Mouse (Mus musculus) Patski (cell line): ENCODE measurements around the gene Mtch1. TPM values are rescaled to one million over a fixed set of nuclear protein-coding genes. Genes with fewer than 3 reads are reported as not detected.

Experiments used
- ATAC-seq: fragments of 100-300 bp; one replicate; pipeline ENCODE4 v1.8.0; 2021
- CTCF ChIA-PET: fragments of 350-600 bp; sonication (Branson Sonifier 250); formaldehyde crosslinking; loops from one replicate; lab custom pipeline; 2022; ENCODE audit warnings: inconsistent platforms; lab: Charles Lee
- POLR2A ChIA-PET: fragments of 350-600 bp; sonication (Branson Sonifier 250); formaldehyde crosslinking; loops from one replicate; lab custom pipeline; 2022; ENCODE audit warnings: antibody characterized with exemption, inconsistent platforms; lab: Charles Lee
- DNase-seq: peaks from one replicate; pipeline ENCODE4 v3.0.0-alpha.2; 2011; ENCODE audit warnings: low read depth, low spot score
- H3K27me3 ChIP-seq: fragments of 371-371 bp; one replicate; pipeline ENCODE4 v1.5.1; 2021
- CTCF ChIP-seq: fragments of 100-300 bp; IDR thresholded peaks from one replicate; pipeline ENCODE4 v1.5.1; 2021
- in situ Hi-C: fragments of 300-500 bp; cut with MboI; formaldehyde crosslinking; loops from 3 replicates; pipeline ENCODE4 v1.11.1; 2018; ENCODE audit warnings: low pct_unique_long_range_greater_than_20kb, mixed read lengths
- polyA plus RNA-seq: library from polyadenylated mRNA; unstranded; gene quantifications from one replicate; pipeline ENCODE4 v1.2.3, GENCODE M21; 2021

Gene Mtch1
- polyA plus RNA-seq, 1 experiment from 2014 or later: 349 TPM

- no peak for ATAC-seq
- ChIA-PET CTCF (interaction anchor here (0.7 to 4.5 kb wide), 5 partner anchors 10 to 35 kb away, joined by 3 to 14 read pairs (median 3); partner anchors contain the start of gene Mtch1), POLR2A (no interaction called here)
- no peak for TF ChIP-seq CTCF
- in situ Hi-C loops: no loop called here
- H3K27me3 ChIP-seq: no peaks in the 10 kb centered on the region
- no peak for DNase-seq
Measured at GRCm38 (mm10) chr17:29337979-29338823, 9.5 kb downstream of the Mtch1 start.

- TF ChIP-seq CTCF: no peak
- in situ Hi-C loops: no loop called here
- ChIA-PET POLR2A (no interaction called here), CTCF (interaction anchor here (1.2 to 4.5 kb wide), 2 partner anchors 12 to 35 kb away, joined by 3 to 14 read pairs; partner anchors contain the start of gene Mtch1)
- DNase-seq: no peak
- ATAC-seq: no peak
- no peaks in the 10 kb centered on the region for H3K27me3 ChIP-seq
Measured at GRCm38 (mm10) chr17:29336266-29336990, 11.3 kb downstream of the Mtch1 start.

DNA sequence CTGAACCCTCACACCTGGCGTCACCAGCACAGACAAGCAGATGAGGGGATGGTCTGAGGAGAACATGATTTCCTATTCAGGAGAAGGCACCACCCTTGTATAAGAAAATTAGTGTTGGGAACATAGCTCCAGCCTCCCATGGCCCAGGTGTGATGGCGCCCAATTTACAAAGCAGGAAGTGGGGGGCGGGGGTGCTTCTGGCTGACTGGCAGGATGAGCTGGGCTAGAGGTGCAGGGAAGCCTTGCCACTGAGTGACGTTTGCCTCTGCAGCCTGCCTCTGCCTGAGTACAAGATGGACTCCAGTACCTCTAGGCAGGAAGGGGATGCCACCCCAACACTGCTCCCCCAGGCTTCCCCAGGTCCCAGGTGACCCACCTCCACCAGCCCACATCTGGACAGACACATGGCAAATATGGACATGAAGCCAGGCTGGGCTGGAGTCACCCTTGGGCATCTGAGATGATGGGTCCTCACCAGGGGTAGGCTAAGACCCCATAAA lies 15.5 kb downstream of the Mtch1 start:
- no peaks in the 10 kb centered on the region for H3K27me3 ChIP-seq
- no peak for TF ChIP-seq CTCF
- DNase-seq: no peak
- in situ Hi-C loops: no loop called here
- no peak for ATAC-seq
- CTCF ChIA-PET: interaction anchor here (1.1 kb wide), 1 partner anchor 65 kb away, joined by 5 read pairs; no protein-coding TSS in a partner anchor
- POLR2A ChIA-PET: no interaction called here

GRCm38 (mm10) chr17:29330671-29331410 lies 16.9 kb downstream of the Mtch1 start:
- in situ Hi-C loops: no loop called here
- no peak for DNase-seq
- no peaks in the 10 kb centered on the region for H3K27me3 ChIP-seq
- ATAC-seq: no peak
- POLR2A ChIA-PET: interaction anchor here (0.5 to 2.8 kb wide), 2 partner anchors 17 to 290 kb away, joined by 4 to 11 read pairs; partner anchors contain the start of gene Mtch1
- no peak for TF ChIP-seq CTCF
- CTCF ChIA-PET: interaction anchor here (0.8 to 1.6 kb wide), 4 partner anchors 9 to 62 kb away, joined by 3 to 5 read pairs (median 4); partner anchors contain the start of gene BC004004

DNA sequence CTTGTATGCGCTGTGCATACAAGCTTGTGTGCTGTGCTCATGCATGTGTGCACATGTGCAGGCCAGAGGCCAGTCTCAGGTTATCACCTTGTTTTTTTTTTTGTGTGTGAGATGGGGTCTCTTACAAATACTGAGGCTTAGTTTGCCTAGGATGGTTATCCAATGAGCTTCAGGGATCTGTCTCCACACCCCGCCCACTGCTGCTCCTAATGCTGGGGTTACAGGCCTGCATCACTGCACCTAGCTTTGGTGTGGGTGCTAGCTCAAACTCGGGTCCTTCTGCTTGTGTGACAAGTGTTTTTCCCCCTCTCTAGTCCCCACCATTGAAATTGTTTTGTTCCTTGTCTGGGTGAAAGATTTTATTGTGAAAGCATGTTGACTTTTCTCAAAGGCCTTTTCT lies 17.5 kb downstream of the Mtch1 start:
- H3K27me3 ChIP-seq: no peaks in the 10 kb centered on the region
- in situ Hi-C loops: no loop called here
- POLR2A ChIA-PET: interaction anchor here (0.5 to 2.8 kb wide), 2 partner anchors 17 to 290 kb away, joined by 4 to 11 read pairs; partner anchors contain the start of gene Mtch1
- no peak for TF ChIP-seq CTCF
- CTCF ChIA-PET: interaction anchor here (0.7 to 1.6 kb wide), 4 partner anchors 9 to 70 kb away, joined by 3 to 5 read pairs (median 4); partner anchors contain the start of gene BC004004
- DNase-seq (no peak), ATAC-seq (no peak)

DNA sequence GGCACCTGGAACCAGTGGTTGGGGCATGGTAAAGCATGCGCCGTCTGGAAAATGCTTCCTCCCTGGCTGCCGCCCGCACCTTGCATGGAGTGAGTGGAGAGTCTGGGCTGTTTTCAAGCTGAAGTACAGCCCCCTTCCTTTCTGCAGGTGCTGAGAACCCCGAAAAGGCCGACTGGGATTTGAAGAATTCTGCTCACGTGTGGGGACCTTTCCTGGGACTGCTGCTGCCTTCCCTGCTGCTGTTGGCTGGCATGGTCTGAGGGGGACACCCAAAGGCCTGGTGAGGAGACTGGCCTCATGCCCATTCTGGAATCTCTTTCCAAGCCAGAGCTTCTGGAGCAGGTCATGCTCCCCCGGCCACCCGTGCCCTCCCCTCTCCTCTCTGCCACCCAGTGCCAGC lies 20.0 kb downstream of the Mtch1 start:
- no peaks in the 10 kb centered on the region for H3K27me3 ChIP-seq
- in situ Hi-C loops: no loop called here
- no peak for TF ChIP-seq CTCF
- CTCF ChIA-PET: interaction anchor here (0.8 to 1.3 kb wide), 3 partner anchors 12 to 59 kb away, joined by 3 read pairs; partner anchors contain the start of gene BC004004
- ATAC-seq: no peak
- no peak for DNase-seq
- POLR2A ChIA-PET: no interaction called here

- ATAC-seq: no peak
- DNase-seq: no peak
Measured at GRCm38 (mm10) chr17:29326531-29327529, 20.9 kb downstream of the Mtch1 start.

DNA sequence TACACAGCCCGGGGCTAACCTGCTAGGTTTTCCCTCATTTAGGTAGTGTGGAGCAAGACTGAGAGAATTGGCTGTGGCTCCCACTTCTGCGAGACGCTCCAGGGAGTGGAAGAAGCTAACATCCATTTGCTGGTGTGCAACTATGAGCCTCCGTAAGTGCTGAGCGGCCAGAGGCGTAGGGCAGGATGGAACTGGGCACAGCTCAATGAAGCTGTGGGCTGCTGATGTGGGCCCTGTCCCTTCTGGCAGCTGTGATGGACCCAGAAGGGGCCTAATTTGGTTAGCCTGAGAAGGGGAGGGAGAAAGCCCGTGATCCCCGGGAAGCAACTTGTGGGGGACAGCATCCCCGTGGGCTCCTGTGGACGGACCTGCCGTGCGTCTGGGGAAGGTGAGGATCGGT lies 21.9 kb downstream of the Mtch1 start:
- ChIA-PET POLR2A (no interaction called here), CTCF (no interaction called here)
- H3K27me3 ChIP-seq: no peaks in the 10 kb centered on the region
- no peak for TF ChIP-seq CTCF
- DNase-seq (no peak), ATAC-seq (no peak)
- in situ Hi-C loops: no loop called here

More at GRCm38 (mm10) chr17:29326531-29327529, 20.9 kb downstream of the Mtch1 start:
- H3K27me3 ChIP-seq: no peaks in the 10 kb centered on the region
- POLR2A ChIA-PET: no interaction called here
- CTCF ChIA-PET: interaction anchor here (1.0 kb wide), 1 partner anchor 21 kb away, joined by 3 read pairs; no protein-coding TSS in a partner anchor
- no peak for TF ChIP-seq CTCF
- in situ Hi-C loops: no loop called here

DNA sequence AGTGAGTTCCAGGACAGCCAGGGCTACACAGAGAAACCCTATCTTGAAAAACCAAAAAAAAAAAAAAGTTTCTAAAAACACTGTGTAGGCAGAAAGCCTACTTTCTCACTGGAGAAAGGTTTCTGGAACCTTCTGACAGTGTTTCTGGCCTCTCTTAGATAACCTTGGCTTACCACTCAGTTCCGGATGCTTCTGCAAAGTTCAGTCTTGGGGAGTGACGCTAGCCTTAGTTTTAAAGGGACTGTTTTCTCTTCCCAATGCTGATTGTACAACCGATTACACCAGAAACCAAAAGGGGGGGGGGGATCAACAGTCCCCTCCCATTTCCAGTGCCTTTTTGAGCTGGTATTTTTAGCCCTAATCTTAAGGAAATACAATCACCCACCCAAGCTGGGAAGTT lies 24.1 kb downstream of the Mtch1 start:
- no peaks in the 10 kb centered on the region for H3K27me3 ChIP-seq
- TF ChIP-seq CTCF: no peak
- CTCF ChIA-PET: no interaction called here
- in situ Hi-C loops: no loop called here
- no peak for ATAC-seq
- POLR2A ChIA-PET: no interaction called here
- no peak for DNase-seq
